Mouse (Mus musculus) MEL (cell line): ENCODE data around the gene Cadm4. TPM values are rescaled to one million over a fixed set of nuclear protein-coding genes. Genes with fewer than 3 reads are reported as not detected.

Experiments
- DNase-seq: peaks from one replicate; pipeline ENCODE4 v3.0.0; 2011; ENCODE audit warnings: low read depth, low spot score
- H3K27ac ChIP-seq: 2 replicates; pipeline ENCODE4 v1.5.1; 2012; ENCODE audit warnings: low read depth, mild to moderate bottlenecking, control low read depth, low read length, moderate library complexity; ENCODE audit not compliant: control insufficient read depth
- H3K27me3 ChIP-seq, 2 experiments: fragments of 150-350 bp in 1 of 2; sonication (generic) in 1 of 2; 2 replicates each; pipeline ENCODE4 v1.6.1; 2012; ENCODE audit warnings: low read length in 2 of 2, mild to moderate bottlenecking in 2 of 2, improper control_type of control experiment in 1 of 2, moderate library complexity in 1 of 2; ENCODE audit not compliant: insufficient read depth in 2 of 2, control insufficient read depth in 1 of 2
- H3K36me3 ChIP-seq, 2 experiments: 2 replicates each; pipeline ENCODE4 v1.6.1; 2012 to 2014; ENCODE audit warnings: low read length in 2 of 2, improper control_type of control experiment in 1 of 2, inconsistent platforms in 1 of 2, mild to moderate bottlenecking in 1 of 2; ENCODE audit not compliant: insufficient read depth in 2 of 2, control insufficient read depth in 1 of 2
- H3K4me1 ChIP-seq, 2 experiments: fragments of 150-350 bp in 1 of 2; sonication (generic) in 1 of 2; 2 replicates each; pipeline ENCODE4 v1.6.1; 2012; ENCODE audit warnings: low read length in 2 of 2, improper control_type of control experiment in 1 of 2, mild to moderate bottlenecking in 1 of 2; ENCODE audit not compliant: insufficient read depth in 2 of 2, control insufficient read depth in 1 of 2
- H3K4me3 ChIP-seq, 2 experiments: fragments of 150-350 bp in 1 of 2; sonication (generic) in 1 of 2; 2 replicates each; pipeline ENCODE4 v1.5.1; 2012; ENCODE audit warnings: low read depth in 2 of 2, low read length in 2 of 2, mild to moderate bottlenecking in 2 of 2, moderate library complexity in 2 of 2, control low read depth in 1 of 2, improper control_type of control experiment in 1 of 2; ENCODE audit not compliant: control insufficient read depth in 1 of 2, insufficient read depth in 1 of 2
- H3K79me2 ChIP-seq: 2 replicates; pipeline ENCODE4 v1.6.1; 2012; ENCODE audit warnings: mild to moderate bottlenecking, low read length, moderate library complexity; ENCODE audit not compliant: control insufficient read depth, poor library complexity, insufficient read depth
- H3K9ac ChIP-seq: 2 replicates; pipeline ENCODE4 v1.6.1; 2012; ENCODE audit warnings: low read depth, mild to moderate bottlenecking, control low read depth, low read length, moderate library complexity; ENCODE audit not compliant: control insufficient read depth, poor library complexity, severe bottlenecking
- H3K9me3 ChIP-seq: fragments of 150-350 bp; sonication (generic); replicated peaks from 2 replicates; pipeline ENCODE4 v1.6.1; 2012; ENCODE audit warnings: mild to moderate bottlenecking, low read length, improper control_type of control experiment, moderate library complexity; ENCODE audit not compliant: insufficient read depth
- BHLHE40 ChIP-seq: IDR thresholded peaks from 2 replicates; pipeline ENCODE4 v1.6.1; 2012; ENCODE audit warnings: low read depth, mild to moderate bottlenecking, inconsistent platforms, low read length, improper control_type of control experiment, borderline replicate concordance
- CHD1 ChIP-seq: IDR thresholded peaks from 2 replicates; pipeline ENCODE4 v1.6.1; 2012; ENCODE audit warnings: low read depth, mild to moderate bottlenecking, inconsistent platforms, low read length, improper control_type of control experiment
- CHD2 ChIP-seq: IDR thresholded peaks from 2 replicates; pipeline ENCODE4 v1.6.1; 2011; ENCODE audit warnings: low read length, improper control_type of control experiment
- CTCF ChIP-seq, 3 experiments: IDR thresholded peaks in 2 of 3; conservative IDR thresholded peaks in 1 of 3; 2 replicates each; pipeline ENCODE4 v1.5.1; 2011 to 2012; ENCODE audit warnings: low read length in 3 of 3, low read depth in 2 of 3, mild to moderate bottlenecking in 2 of 3, improper control_type of control experiment in 1 of 3, inconsistent platforms in 1 of 3, mixed read lengths in 1 of 3, moderate library complexity in 1 of 3; ENCODE audit not compliant: control insufficient read depth in 1 of 3, insufficient read depth in 1 of 3, poor library complexity in 1 of 3, severe bottlenecking in 1 of 3
- E2F4 ChIP-seq: IDR thresholded peaks from 2 replicates; pipeline ENCODE4 v1.6.1; 2011; ENCODE audit warnings: low read depth, low read length, improper control_type of control experiment, borderline replicate concordance
- ELF1 ChIP-seq: IDR thresholded peaks from 2 replicates; pipeline ENCODE4 v1.6.1; 2014; ENCODE audit warnings: low read depth, mild to moderate bottlenecking, inconsistent platforms, low read length, improper control_type of control experiment, moderate library complexity
- EP300 ChIP-seq, 2 experiments: IDR thresholded peaks; 2 replicates each; pipeline ENCODE4 v1.6.1; 2011; ENCODE audit warnings: improper control_type of control experiment in 2 of 2, low read length in 2 of 2, low read depth in 1 of 2, mild to moderate bottlenecking in 1 of 2
- GABPA ChIP-seq: IDR thresholded peaks from 2 replicates; pipeline ENCODE4 v1.6.1; 2012; ENCODE audit warnings: low read depth, mild to moderate bottlenecking, inconsistent platforms, low read length, improper control_type of control experiment, moderate library complexity
- GATA1 ChIP-seq: IDR thresholded peaks from 2 replicates; pipeline ENCODE4 v1.6.1; 2011; ENCODE audit warnings: low read depth, low read length, improper control_type of control experiment
- HCFC1 ChIP-seq: IDR thresholded peaks from 2 replicates; pipeline ENCODE4 v1.6.1; 2012; ENCODE audit warnings: low read depth, mild to moderate bottlenecking, inconsistent platforms, low read length, improper control_type of control experiment, moderate library complexity
- MAX ChIP-seq: IDR thresholded peaks from 2 replicates; pipeline ENCODE4 v1.6.1; 2011; ENCODE audit warnings: low read length, improper control_type of control experiment
- MAZ ChIP-seq: IDR thresholded peaks from 2 replicates; pipeline ENCODE4 v1.6.1; 2012; ENCODE audit warnings: low read depth, mild to moderate bottlenecking, inconsistent platforms, low read length, improper control_type of control experiment
- MXI1 ChIP-seq: IDR thresholded peaks from 2 replicates; pipeline ENCODE4 v1.6.1; 2011; ENCODE audit warnings: mild to moderate bottlenecking, low read depth, low read length, improper control_type of control experiment
- MYB ChIP-seq: IDR thresholded peaks from 2 replicates; pipeline ENCODE4 v1.6.1; 2011; ENCODE audit warnings: mild to moderate bottlenecking, low read depth, low read length, improper control_type of control experiment
- MYC ChIP-seq: IDR thresholded peaks from 2 replicates; pipeline ENCODE4 v1.6.1; 2011; ENCODE audit warnings: low read depth, mild to moderate bottlenecking, low read length, improper control_type of control experiment, moderate library complexity
- NELFE ChIP-seq: IDR thresholded peaks from 2 replicates; pipeline ENCODE4 v1.6.1; 2011; ENCODE audit warnings: low read depth, low read length, improper control_type of control experiment
- NRF1 ChIP-seq: IDR thresholded peaks from 2 replicates; pipeline ENCODE4 v1.6.1; 2014; ENCODE audit warnings: low read depth, mild to moderate bottlenecking, inconsistent platforms, low read length, improper control_type of control experiment, moderate library complexity; ENCODE audit not compliant: poor library complexity, insufficient read depth, severe bottlenecking
- POLR2AphosphoS2 ChIP-seq: IDR thresholded peaks from 2 replicates; pipeline ENCODE4 v1.6.1; 2011; ENCODE audit warnings: low read length, improper control_type of control experiment
- RAD21 ChIP-seq: IDR thresholded peaks from 2 replicates; pipeline ENCODE4 v1.6.1; 2011; ENCODE audit warnings: mild to moderate bottlenecking, low read depth, low read length, improper control_type of control experiment
- RCOR1 ChIP-seq: IDR thresholded peaks from 2 replicates; pipeline ENCODE4 v1.6.1; 2012; ENCODE audit warnings: low read depth, mild to moderate bottlenecking, inconsistent platforms, low read length, improper control_type of control experiment
- SMC3 ChIP-seq: IDR thresholded peaks from 2 replicates; pipeline ENCODE4 v1.6.1; 2011; ENCODE audit warnings: low read depth, low read length, improper control_type of control experiment
- TAL1 ChIP-seq: IDR thresholded peaks from 2 replicates; pipeline ENCODE4 v1.6.1; 2012; ENCODE audit warnings: mild to moderate bottlenecking, inconsistent platforms, low read length, moderate library complexity, mixed read lengths
- TBP ChIP-seq: IDR thresholded peaks from 2 replicates; pipeline ENCODE4 v1.8.0; 2011; ENCODE audit warnings: low read depth, low read length, improper control_type of control experiment
- TCF12 ChIP-seq: IDR thresholded peaks from 2 replicates; pipeline ENCODE4 v1.6.1; 2014; ENCODE audit warnings: low read depth, mild to moderate bottlenecking, inconsistent platforms, low read length, improper control_type of control experiment, moderate library complexity
- USF1 ChIP-seq: IDR thresholded peaks from 2 replicates; pipeline ENCODE4 v1.6.1; 2014; ENCODE audit warnings: low read depth, mild to moderate bottlenecking, inconsistent platforms, low read length, improper control_type of control experiment, moderate library complexity
- ZC3H11A ChIP-seq: IDR thresholded peaks from 2 replicates; pipeline ENCODE4 v1.6.1; 2012; ENCODE audit warnings: low read depth, mild to moderate bottlenecking, inconsistent platforms, low read length, improper control_type of control experiment
- ZMIZ1 ChIP-seq: IDR thresholded peaks from 2 replicates; pipeline ENCODE4 v1.6.1; 2012; ENCODE audit warnings: low read depth, mild to moderate bottlenecking, inconsistent platforms, low read length, improper control_type of control experiment, moderate library complexity
- ZNF384 ChIP-seq: IDR thresholded peaks from 2 replicates; pipeline ENCODE4 v1.6.1; 2012; ENCODE audit warnings: low read depth, mild to moderate bottlenecking, inconsistent platforms, low read length, improper control_type of control experiment
- polyA plus RNA-seq, 2 experiments: library from polyadenylated mRNA; stranded (reverse) in 1 of 2; unstranded in 1 of 2; fragments of >175 nt in 1 of 2; fragments of >200 nt in 1 of 2; gene quantifications; 2 replicates each; pipeline versions ENCODE4 v1.2.1 to v1.2.4; 2012; ENCODE audit warnings: low replicate concordance in 2 of 2, low read depth in 1 of 2; ENCODE audit not compliant: insufficient read length in 2 of 2, insufficient read depth in 1 of 2, missing spikeins in 1 of 2
- total RNA-seq: library from RNA; depleted of rRNA; stranded (reverse); fragments of 300-350 nt; gene quantifications from 2 replicates; pipeline ENCODE4 v1.2.3, GENCODE M21; 2012

Gene Cadm4
- total and polyA plus RNA-seq, 3 experiments: 0.12 to 0.38 TPM; not detected in 1

- no peak overlapping the region for H3K4me3 ChIP-seq
- H3K79me2 ChIP-seq: no peaks in the 10 kb centered on the region
- H3K9ac ChIP-seq: no peak overlapping the region
- peaks cover 7 to 15% of the 10 kb centered on the region in 2 experiments for H3K27me3 ChIP-seq
- H3K27ac ChIP-seq: no peak overlapping the region
- no peaks in the 10 kb centered on the region for H3K9me3 ChIP-seq
- DNase-seq: no peak
- TF ChIP-seq ELF1 (no peak), CTCF (IDR thresholded peaks at IDR 0.05 in 2 of 3, conservative IDR thresholded peaks at IDR 0.05 in 1 of 3; ENCODE audit: control insufficient read depth in 1 of 3, insufficient read depth in 1 of 3, low read depth in 2 of 3, low read length in 3 of 3, poor library complexity in 1 of 3, severe bottlenecking in 1 of 3) (no peak), TAL1 (no peak), USF1 (no peak), ZMIZ1 (no peak), RCOR1 (no peak), RAD21 (no peak), CHD2 (no peak), TCF12 (no peak), MXI1 (no peak), E2F4 (no peak), ZC3H11A (no peak), MAX (no peak), NELFE (no peak), GABPA (no peak), NRF1 (no peak), EP300 (IDR thresholded peaks at IDR 0.05; ENCODE audit: low read depth in 1 of 2, low read length in 2 of 2) (no peak), CHD1 (no peak), HCFC1 (no peak)
- peaks cover 0 to under 1% of the 10 kb centered on the region in 2 experiments; a peak in 1 of 4 replicates for H3K4me1 ChIP-seq
- H3K36me3 ChIP-seq: no peaks in the 10 kb centered on the region
Measured at GRCm38 (mm10) chr7:24455726-24456125, 26.1 kb upstream of the Cadm4 start.

GRCm38 (mm10) chr7:24457726-24458370, 24.0 kb upstream of the Cadm4 start:
- peaks cover 4 to 12% of the 10 kb centered on the region in 2 experiments for H3K4me1 ChIP-seq
- no peak for DNase-seq
- H3K9me3 ChIP-seq: no peaks in the 10 kb centered on the region
- no peak overlapping the region for H3K4me3 ChIP-seq
- peaks cover 0 to 3% of the 10 kb centered on the region in 2 experiments; a peak in 2 of 4 replicates for H3K36me3 ChIP-seq
- H3K27me3 ChIP-seq: peaks cover 5 to 11% of the 10 kb centered on the region in 2 experiments
- H3K9ac ChIP-seq: no peak overlapping the region
- no peak overlapping the region for H3K27ac ChIP-seq
- TF ChIP-seq NRF1 (no peak), USF1 (no peak), ZNF384 (no peak), ELF1 (no peak), MYC (no peak), TBP (no peak), SMC3 (no peak), TCF12 (no peak), POLR2AphosphoS2 (no peak), MAZ (no peak), NELFE (no peak), GATA1 (no peak), BHLHE40 (no peak), RAD21 (no peak), MYB (no peak), CTCF (IDR thresholded peaks at IDR 0.05 in 2 of 3, conservative IDR thresholded peaks at IDR 0.05 in 1 of 3; ENCODE audit: control insufficient read depth in 1 of 3, insufficient read depth in 1 of 3, low read depth in 2 of 3, low read length in 3 of 3, poor library complexity in 1 of 3, severe bottlenecking in 1 of 3) (no peak)
- H3K79me2 ChIP-seq: no peaks in the 10 kb centered on the region
